Mouse (Mus musculus): Measurements from ENCODE around the gene Nbr1. TPM values are rescaled to one million over a fixed set of nuclear protein-coding genes. Genes with fewer than 3 reads are reported as not detected.

The Nbr1 gene
- total RNA-seq (2021) = 100 to 1,000 TPM; 116 to 120 TPM

- peak; percentile 94 for DNase-seq
These were observed at the start of gene Nbr1, which contains the start of gene Brca1 for GRCm38 (mm10) chr11:101551751-101552475. Nbr1 (plus strand) TSS chr11:101552149. Brca1 (minus strand) TSS chr11:101551955.

- DNase-seq = no peak
These were observed 45.6 kb upstream of the Nbr1 start for GRCm38 (mm10) chr11:101506269-101506780.

- no peak for DNase-seq
These were observed 44.9 kb upstream of the Nbr1 start for GRCm38 (mm10) chr11:101507090-101507489.

DNA sequence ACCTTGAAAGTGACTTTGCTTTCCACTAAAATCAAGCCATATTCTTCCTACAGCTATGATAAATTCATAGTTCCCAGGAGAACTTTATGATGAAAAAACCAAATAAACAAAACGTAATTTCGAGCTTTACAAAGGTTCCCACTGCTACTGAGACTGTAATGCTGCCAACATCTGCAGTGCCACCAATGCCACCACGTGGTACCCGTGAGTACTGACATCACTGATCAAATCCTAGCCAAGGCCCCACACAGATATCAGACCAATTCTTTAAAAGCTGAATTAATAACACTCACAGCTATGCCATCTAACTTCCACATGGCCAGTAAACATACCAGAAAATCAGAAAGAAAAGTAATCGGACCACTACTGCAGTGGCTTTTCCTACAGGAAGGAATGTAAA lies 33.0 kb upstream of the Nbr1 start:
- DNase-seq = no peak

GRCm38 (mm10) chr11:101519364-101519763 lies 32.6 kb upstream of the Nbr1 start:
- no peak for DNase-seq

- no peak for DNase-seq
These were observed 27.5 kb upstream of the Nbr1 start for GRCm38 (mm10) chr11:101524446-101524845.

- DNase-seq = no peak
These were observed 26.9 kb upstream of the Nbr1 start for GRCm38 (mm10) chr11:101525056-101525455.

GRCm38 (mm10) chr11:101525936-101526595 lies 25.9 kb upstream of the Nbr1 start:
- no peak for DNase-seq

- DNase-seq = no peak
These were observed 25.3 kb upstream of the Nbr1 start for GRCm38 (mm10) chr11:101526686-101527085.

DNA sequence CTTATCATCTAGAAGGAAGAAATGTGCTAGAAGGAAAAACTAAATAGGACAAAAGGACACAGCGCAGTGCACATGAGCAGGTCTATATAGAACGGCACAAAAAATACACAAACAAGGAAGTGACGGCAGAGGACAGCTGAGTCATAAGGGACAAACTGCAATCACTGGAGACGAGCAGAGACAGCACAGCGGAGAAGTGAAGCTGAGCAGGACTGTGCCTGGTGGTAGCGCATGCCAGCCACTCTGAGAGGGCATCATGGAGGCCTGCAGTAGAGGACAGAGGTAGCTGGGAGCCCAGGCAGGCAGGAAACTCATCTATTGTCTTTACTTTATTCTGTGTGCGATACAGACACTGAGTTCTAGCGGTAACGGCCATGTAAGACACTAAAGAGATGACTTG lies 8.4 kb upstream of the Nbr1 start:
- no peak for DNase-seq

DNA sequence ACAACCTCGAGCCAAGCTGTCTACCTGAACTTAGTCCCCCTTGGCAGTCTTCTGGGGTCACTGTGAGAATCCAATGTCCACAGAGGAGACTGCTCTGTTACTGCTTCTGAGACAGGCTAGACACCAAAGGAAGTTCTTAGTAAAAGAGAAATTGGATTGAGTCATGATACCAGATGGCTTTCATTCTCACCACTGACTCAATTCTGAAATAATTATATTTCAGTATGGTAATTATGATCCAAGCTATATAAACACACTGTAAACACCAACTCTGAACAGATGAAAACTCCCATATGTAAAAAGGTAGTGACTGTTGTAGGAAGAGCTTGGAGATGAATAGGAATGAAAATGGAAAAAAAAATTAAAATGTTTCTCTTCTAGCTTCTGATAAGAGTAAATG lies 7.8 kb upstream of the Nbr1 start:
- DNase-seq = no peak

GRCm38 (mm10) chr11:101548526-101548925 lies 3.4 kb upstream of the Nbr1 start:
- DNase-seq = no peak

DNA sequence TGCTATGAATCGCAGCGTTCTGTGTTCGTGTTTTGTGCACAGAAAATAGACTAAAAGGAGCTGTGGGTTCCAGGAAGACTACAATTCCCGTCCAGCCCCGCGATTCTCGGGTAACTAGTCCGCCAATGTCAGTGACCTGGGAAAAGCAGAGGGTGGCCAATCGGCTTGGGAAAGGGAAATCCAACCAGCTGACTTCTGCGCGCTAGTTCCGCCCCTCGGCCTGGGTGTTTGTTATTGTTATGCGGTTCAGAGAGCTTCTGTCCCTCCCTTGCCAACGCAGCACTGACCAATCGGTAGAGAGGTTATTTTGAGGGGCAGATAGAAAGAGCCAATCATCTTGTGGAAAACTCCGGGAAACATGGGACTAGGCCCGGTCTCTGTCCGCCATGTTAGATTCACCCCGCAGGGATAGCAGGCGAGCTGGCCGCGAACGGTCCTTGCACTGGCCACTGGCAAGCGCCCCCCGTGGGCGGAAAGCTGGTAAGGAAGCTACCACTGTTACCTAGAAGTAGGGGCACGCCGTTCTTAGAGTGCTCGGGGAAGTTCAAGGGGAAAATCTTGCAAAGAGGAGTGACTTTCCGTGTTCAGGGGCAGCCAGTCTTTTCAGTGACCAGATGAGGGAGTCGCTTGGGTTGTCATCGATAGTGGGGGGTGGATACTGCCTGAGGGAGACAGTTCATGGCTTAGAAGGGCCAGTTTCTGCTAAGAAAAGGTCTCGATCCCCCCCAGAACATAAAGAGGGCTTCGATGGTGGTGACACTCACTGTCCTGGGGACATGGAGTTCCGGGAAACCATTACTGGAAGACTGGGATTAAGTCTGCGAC lies 739 bp downstream of the Nbr1 start:
- DNase-seq = peak; percentile 96

- no peak for DNase-seq
These were observed 1.5 kb downstream of the Nbr1 start for GRCm38 (mm10) chr11:101553354-101553930.

- no peak for DNase-seq
These were observed 4.6 kb downstream of the Nbr1 start for GRCm38 (mm10) chr11:101556541-101556940.

- DNase-seq = no peak
These were observed 5.0 kb downstream of the Nbr1 start for GRCm38 (mm10) chr11:101556954-101557353.

DNA sequence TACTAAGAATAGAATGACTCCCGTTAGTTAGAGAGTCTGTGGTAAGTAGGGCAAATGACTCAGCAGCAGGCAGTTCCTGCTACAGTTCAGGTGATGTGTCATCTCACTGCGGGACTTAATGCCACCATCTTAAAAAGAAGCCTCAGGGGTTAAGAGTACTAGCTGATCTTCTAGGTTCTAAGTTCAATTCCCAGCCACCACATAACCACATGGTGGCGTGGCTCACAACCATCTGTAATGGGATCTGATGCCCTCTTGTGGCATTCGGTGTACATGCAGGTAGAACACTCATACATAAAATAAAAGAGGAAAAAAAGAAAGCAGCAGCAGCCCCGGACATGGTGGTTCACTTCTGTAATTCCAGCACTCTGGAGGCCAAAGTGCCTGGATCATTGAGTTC lies 10.4 kb downstream of the Nbr1 start:
- DNase-seq = peak; percentile 46

GRCm38 (mm10) chr11:101568421-101568820 lies 16.5 kb downstream of the Nbr1 start:
- DNase-seq = no peak

DNA sequence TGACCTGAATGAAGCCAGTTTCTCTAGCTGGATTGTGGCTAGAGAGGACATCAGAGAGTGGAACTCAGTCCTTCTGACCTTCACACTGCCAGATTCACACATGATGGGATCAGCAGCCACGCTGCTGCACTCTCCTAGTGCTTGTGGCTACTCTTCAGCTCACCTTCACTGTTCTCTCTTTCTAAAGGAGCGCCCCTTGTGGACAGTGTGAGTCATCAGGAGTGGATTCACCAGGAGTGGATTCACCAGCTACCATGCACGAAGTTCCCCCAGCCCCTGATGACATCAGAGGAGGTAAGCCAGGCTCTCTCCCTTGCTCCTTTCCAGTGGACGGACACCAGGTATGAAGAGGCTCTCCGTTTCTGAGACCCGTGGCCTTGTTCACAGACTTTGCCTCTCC lies 24.2 kb downstream of the Nbr1 start:
- no peak for DNase-seq

GRCm38 (mm10) chr11:101581081-101581764 lies 29.3 kb downstream of the Nbr1 start:
- DNase-seq = no peak

DNA sequence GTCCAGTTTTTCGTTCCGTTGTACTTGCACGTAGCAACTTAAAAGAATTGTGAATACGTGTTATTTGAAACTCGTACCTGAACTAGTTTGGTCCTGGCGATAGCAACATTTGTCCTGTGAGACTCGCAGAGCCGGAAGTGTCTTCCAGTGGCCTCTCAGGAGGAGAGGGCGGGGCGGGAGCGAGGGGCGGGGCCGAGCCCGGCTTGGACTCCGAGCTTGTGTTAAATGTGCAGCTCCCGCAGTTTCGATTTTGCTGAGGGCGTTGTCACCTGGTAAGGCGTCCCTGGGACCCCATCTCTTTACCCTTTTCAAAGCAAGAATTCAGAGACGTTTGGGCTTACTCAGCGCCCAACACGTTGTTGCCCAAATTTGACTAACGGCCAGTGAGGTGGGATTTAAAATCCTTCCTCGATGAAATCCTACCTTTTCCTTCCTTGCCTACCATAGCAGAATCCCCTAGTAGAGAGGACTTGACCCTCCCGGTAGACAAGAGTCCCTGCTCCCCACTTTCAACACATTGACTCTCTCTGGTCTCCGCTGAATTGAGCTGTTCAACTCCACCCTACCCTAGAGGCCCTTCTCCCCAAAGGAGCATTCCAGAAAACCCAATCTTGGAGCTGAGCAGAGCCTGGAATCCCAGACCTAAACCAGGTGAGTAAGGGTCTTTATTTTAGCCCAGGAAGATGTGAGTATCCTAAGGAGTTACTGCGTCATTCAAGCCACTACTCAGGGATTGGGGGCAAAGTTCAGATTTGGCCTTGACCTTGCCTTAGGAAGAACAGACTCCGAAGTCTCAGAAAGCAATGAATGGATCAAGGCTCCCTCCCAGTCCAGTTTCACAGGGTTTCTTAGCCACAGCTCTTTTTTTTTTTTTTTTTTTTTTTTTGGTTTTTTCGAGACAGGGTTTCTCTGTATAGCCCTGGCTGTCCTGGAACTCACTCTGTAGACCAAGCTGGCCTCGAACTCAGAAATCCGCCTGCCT lies 30.4 kb downstream of the Nbr1 start, which contains the start of gene Tmem106a:
Tmem106a (plus strand) TSS at position 189 of the 982 bp plus-strand sequence.
- DNase-seq = peak; percentile 73

Data from heart, postnatal 4 days (tissue).